In genomic region chr4:62500799-62501198, GRCm38 (mm10) we compare ENCODE assay signal across 10 mouse cellular contexts. TPM values are rescaled to one million over a fixed set of nuclear protein-coding genes. Genes with fewer than 3 reads are reported as not detected.
DNase-seq lines count a peak whose midpoint lies in the region; ATAC-seq and TF ChIP-seq lines count a peak whose summit lies in the region.
"Had no signal": no experiment of that assay in that cellular context is flagged by ENCODE, and none has a peak within 500 bp of the region (broad histone marks: within the 10 kb centered on the region; RNA-seq: fewer than 3 reads in every experiment).

No protein-coding gene starts in this region.

- H3K27me3 ChIP-seq in kidney, embryonic 15.5 days = no peaks in the 10 kb centered on the region
- H3K27me3 ChIP-seq in kidney, adult 2 months (replicated peaks; ENCODE audit: control insufficient read depth, insufficient read depth, low read length) = no peaks in the 10 kb centered on the region
- no peaks in the 10 kb centered on the region for H3K27me3 ChIP-seq in intestine, postnatal 0 days (replicated peaks; ENCODE audit: control insufficient read depth, insufficient read depth, low read length)

- H3K4me1 ChIP-seq in kidney, embryonic 15.5 days = peaks cover 20% of the 10 kb centered on the region
- H3K4me1 ChIP-seq in kidney, adult 2 months (ENCODE audit: control insufficient read depth, insufficient read depth, low read length) = peaks cover 23% of the 10 kb centered on the region
- H3K4me1 ChIP-seq in intestine, postnatal 0 days (replicated peaks; ENCODE audit: control insufficient read depth, insufficient read depth, low read length) = peaks cover 9% of the 10 kb centered on the region; the same call in 1 of the 2 replicates

- H3K9ac ChIP-seq in kidney, embryonic 15.5 days = no peak overlapping the region
- H3K9ac ChIP-seq in intestine, postnatal 0 days (ENCODE audit: low read depth, low read length) = no peak overlapping the region; the same call in 1 of the 2 replicates

- H3K9me3 ChIP-seq in kidney, embryonic 15.5 days (replicated peaks) = no peaks in the 10 kb centered on the region
- no peaks in the 10 kb centered on the region for H3K9me3 ChIP-seq in intestine, postnatal 0 days (ENCODE audit: control insufficient read depth)

- peaks cover 40% of the 10 kb centered on the region for H3K36me3 ChIP-seq in kidney, embryonic 15.5 days
- H3K36me3 ChIP-seq in kidney, adult 2 months (ENCODE audit: control insufficient read depth, insufficient read depth, low read length) = no peaks in the 10 kb centered on the region
- peaks cover 16% of the 10 kb centered on the region for H3K36me3 ChIP-seq in intestine, postnatal 0 days (ENCODE audit: control insufficient read depth, insufficient read depth)

- H3K4me2 ChIP-seq in kidney, embryonic 15.5 days = peak overlapping the region; percentile 71; the same call in 1 of the 2 replicates
- peak overlapping the region; percentile 67 for H3K4me2 ChIP-seq in intestine, postnatal 0 days (replicated peaks; ENCODE audit: low read depth)

- WGBS in kidney, embryonic 15.5 days = 74% methylated on average over 4 of the region's 4 CpGs
- WGBS in kidney, adult 2 months = 71% methylated on average over 4 of the region's 4 CpGs
- 38% methylated on average over 4 of the region's 4 CpGs for WGBS in intestine, postnatal 0 days

- no peak overlapping the region for H3K27ac ChIP-seq in kidney, embryonic 15.5 days
- H3K27ac ChIP-seq in kidney, adult 2 months (ENCODE audit: insufficient read depth, low read depth, low read length) = no peak overlapping the region
- peak overlapping the region; percentile 97 for H3K27ac ChIP-seq in intestine, postnatal 0 days (ENCODE audit: low read depth, low read length)

- DNase-seq in cerebellum, adult 9-11 months = peak; percentile 21
- no peak for DNase-seq in cerebellum, adult 11-12 months
- no peak for DNase-seq in kidney, adult 2 months
- DNase-seq in A20 (ENCODE audit: low read depth, low spot score) = peak; percentile 11
- DNase-seq in right cerebral cortex, adult 2 months (ENCODE audit: low spot score in 2 of 2) = no peak
- DNase-seq in right cerebral cortex, postnatal 14 days = no peak
- DNase-seq: B cell, adult 2 months had no signal

- ATAC-seq in kidney, embryonic 15.5 days (replicated peaks; ENCODE audit: low FRiP score) = no peak
- ATAC-seq in intestine, postnatal 0 days = peak; percentile 72
- ATAC-seq: activated CD4-positive, CD25-positive, alpha-beta regulatory T cell, adult 4 months had no signal

- no peak overlapping the region for H3K4me3 ChIP-seq in kidney, embryonic 15.5 days (replicated peaks)
- H3K4me3 ChIP-seq in kidney, adult 2 months (ENCODE audit: insufficient read depth, low read depth, low read length) = no peak overlapping the region
- peak overlapping the region; percentile 88; the same call in 1 of the 2 replicates for H3K4me3 ChIP-seq in intestine, postnatal 0 days (ENCODE audit: low read depth, low read length)

- TF ChIP-seq POLR2A in kidney, adult 2 months (IDR thresholded peaks at IDR 0.05; ENCODE audit: low read depth, low read length) = no peak

- no peak for TF ChIP-seq CTCF in kidney, adult 2 months (conservative IDR thresholded peaks at IDR 0.05; ENCODE audit: insufficient read depth, insufficient read length, low read depth, low read length)
- TF ChIP-seq CTCF in intestine, postnatal 0 days (IDR thresholded peaks at IDR 0.05; ENCODE audit: low read depth) = no peak

RNA-seq across cellular contexts. Expression of gene Hdhd3, which starts 2.5 kb away (rescaled TPM):
- polyA plus RNA-seq in kidney, embryonic 15.5 days (2015; fragmentation: Nextera tagmentation; extraction: Ambion mirVana) = 14.7 and 15.2 TPM in 2 replicates
- polyA plus RNA-seq in kidney, adult 2 months (2012; rRNA removed) = 23.7 and 24.0 TPM in 2 replicates
- polyA plus RNA-seq in intestine, postnatal 0 days (2015; fragmentation: Nextera tagmentation; extraction: Ambion mirVana) = 125 and 145 TPM in 2 replicates

RNA-seq across cellular contexts. Expression of gene Alad, which starts 18.9 kb away (rescaled TPM):
- 97.3 and 106 TPM in 2 replicates for polyA plus RNA-seq in kidney, embryonic 15.5 days (2015; fragmentation: Nextera tagmentation; extraction: Ambion mirVana)
- polyA plus RNA-seq in kidney, adult 2 months (2012; rRNA removed) = 194 and 206 TPM in 2 replicates
- polyA plus RNA-seq in intestine, postnatal 0 days (2015; fragmentation: Nextera tagmentation; extraction: Ambion mirVana) = 156 and 168 TPM in 2 replicates

RNA-seq across cellular contexts. Expression of gene Bspry, which starts 20.9 kb away (rescaled TPM):
- polyA plus RNA-seq in kidney, embryonic 15.5 days (2015; fragmentation: Nextera tagmentation; extraction: Ambion mirVana) = 19.5 and 21.3 TPM in 2 replicates
- 51.1 and 52.4 TPM in 2 replicates for polyA plus RNA-seq in kidney, adult 2 months (2012; rRNA removed)
- polyA plus RNA-seq in intestine, postnatal 0 days (2015; fragmentation: Nextera tagmentation; extraction: Ambion mirVana) = 14.7 and 20.5 TPM in 2 replicates

RNA-seq across cellular contexts. Expression of gene Pole3, which starts 24.1 kb away (rescaled TPM):
- 94.0 and 100 TPM in 2 replicates for polyA plus RNA-seq in kidney, embryonic 15.5 days (2015; fragmentation: Nextera tagmentation; extraction: Ambion mirVana)
- 15.6 and 19.7 TPM in 2 replicates for polyA plus RNA-seq in kidney, adult 2 months (2012; rRNA removed)
- 38.0 TPM in 2 replicates for polyA plus RNA-seq in intestine, postnatal 0 days (2015; fragmentation: Nextera tagmentation; extraction: Ambion mirVana)

RNA-seq across cellular contexts. Expression of gene 4933430I17Rik, which starts 24.4 kb away (rescaled TPM):
- polyA plus RNA-seq in kidney, embryonic 15.5 days (2015; fragmentation: Nextera tagmentation; extraction: Ambion mirVana) = 0.47 and 0.57 TPM in 2 replicates
- 0.17 and 0.20 TPM in 2 replicates for polyA plus RNA-seq in kidney, adult 2 months (2012; rRNA removed)
- polyA plus RNA-seq in intestine, postnatal 0 days (2015; fragmentation: Nextera tagmentation; extraction: Ambion mirVana) = 0.27 TPM in 1 of 2 replicates, not detected in the other

Comparison
In these comparisons a context has a peak if more than half of its experiments do, and no peak if none do; other contexts are left out.
1. DNase-seq: peak in cerebellum, adult 9-11 months (single experiment) and A20 (single experiment); none in cerebellum, adult 11-12 months (single experiment), kidney, adult 2 months (single experiment), right cerebral cortex, adult 2 months (0 of 2) and right cerebral cortex, postnatal 14 days (single experiment).